Mouse (Mus musculus) MEL-GATA-1-ER (cell line): ENCODE data around the gene Aco2.

ENCODE experiments used
- DNase-seq: peaks from one replicate; pipeline ENCODE4 v3.0.0-alpha.2; 2012; ENCODE audit warnings: low read depth; ENCODE audit errors: extremely low read depth

Aco2 gene

GRCm38 (mm10) chr15:81917621-81918463 lies 45.7 kb downstream of the Aco2 start:
- peak; percentile 23 for DNase-seq

GRCm38 (mm10) chr15:81919062-81919461 lies 47.0 kb downstream of the Aco2 start:
- no peak for DNase-seq

- no peak for DNase-seq
Measured at GRCm38 (mm10) chr15:81920546-81921217, 48.6 kb downstream of the Aco2 start.

- no peak for DNase-seq
Measured at GRCm38 (mm10) chr15:81921255-81921654, 49.1 kb downstream of the Aco2 start.

- peak; percentile 52 for DNase-seq
Measured at GRCm38 (mm10) chr15:81924933-81925332, 52.8 kb downstream of the Aco2 start.

GRCm38 (mm10) chr15:81925760-81926445 lies 53.8 kb downstream of the Aco2 start, which contains the start of gene Polr3h:
Polr3h (minus strand) TSS chr15:81926240.
- DNase-seq: peak; percentile 90

- no peak for DNase-seq
Measured at GRCm38 (mm10) chr15:81926446-81926822, 54.3 kb downstream of the Aco2 start.

GRCm38 (mm10) chr15:81927741-81928140 lies 55.6 kb downstream of the Aco2 start:
- DNase-seq: no peak

GRCm38 (mm10) chr15:81928277-81928676 lies 56.2 kb downstream of the Aco2 start:
- no peak for DNase-seq

- DNase-seq: no peak
Measured at GRCm38 (mm10) chr15:81932951-81933470, 60.9 kb downstream of the Aco2 start.

GRCm38 (mm10) chr15:81933986-81934385 lies 61.9 kb downstream of the Aco2 start:
- no peak for DNase-seq

- DNase-seq: no peak
Measured at GRCm38 (mm10) chr15:81935869-81936637, 63.9 kb downstream of the Aco2 start.

GRCm38 (mm10) chr15:81936679-81937078 lies 64.6 kb downstream of the Aco2 start, which contains the start of gene Csdc2:
Csdc2 (plus strand) TSS chr15:81936759.
- DNase-seq: no peak

GRCm38 (mm10) chr15:81937098-81937972 lies 65.2 kb downstream of the Aco2 start:
- DNase-seq: no peak

- DNase-seq: peak; percentile 21
Measured at GRCm38 (mm10) chr15:81938246-81938645, 66.1 kb downstream of the Aco2 start.

GRCm38 (mm10) chr15:81939157-81939715 lies 67.1 kb downstream of the Aco2 start:
- no peak for DNase-seq

GRCm38 (mm10) chr15:81939774-81940173 lies 67.7 kb downstream of the Aco2 start:
- DNase-seq: no peak

- no peak for DNase-seq
Measured at GRCm38 (mm10) chr15:81940219-81940618, 68.1 kb downstream of the Aco2 start.

- no peak for DNase-seq
Measured at GRCm38 (mm10) chr15:81941010-81941409, 68.9 kb downstream of the Aco2 start.
